Mouse (Mus musculus) brain, embryonic 14.5 days (tissue): Measurements from ENCODE around the gene Nxn.

ENCODE experiments used
- CTCF ChIP-seq: fragments of 200-500 bp; IDR thresholded peaks from 2 replicates; pipeline ENCODE4 v1.5.1; 2012; ENCODE audit warnings: inconsistent platforms, mild to moderate bottlenecking, moderate library complexity, borderline replicate concordance; ENCODE audit not compliant: insufficient read depth, insufficient read length; ENCODE audit errors: extremely low read depth
- POLR2A ChIP-seq: fragments of 200-500 bp; IDR thresholded peaks from 2 replicates; pipeline ENCODE4 v1.6.1; 2012; ENCODE audit warnings: mild to moderate bottlenecking, inconsistent platforms, borderline replicate concordance; ENCODE audit not compliant: poor library complexity, insufficient read depth, insufficient read length, severe bottlenecking; ENCODE audit errors: extremely low read depth

DNA sequence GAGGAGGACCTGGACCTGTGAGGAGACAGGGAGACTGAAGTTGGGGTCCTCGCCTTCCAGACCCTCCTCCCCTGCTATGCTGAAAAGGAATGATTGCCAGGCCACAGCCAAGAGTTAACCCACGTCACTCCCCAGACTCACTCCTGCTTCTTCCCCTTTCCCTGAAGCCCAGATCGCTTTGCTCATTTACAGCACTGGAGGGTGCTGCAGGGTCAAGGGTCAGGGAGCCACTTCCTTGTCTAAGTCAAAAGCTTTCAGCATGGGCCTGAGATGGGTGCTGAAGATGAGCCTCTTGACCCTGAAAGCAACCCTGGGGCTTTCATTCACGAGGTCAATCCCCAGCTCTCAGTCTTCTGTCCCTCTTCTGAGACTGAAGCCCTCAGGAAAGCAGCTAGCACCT lies 20.2 kb upstream of the Nxn start:
- TF ChIP-seq CTCF (no peak), POLR2A (no peak)
